Mouse (Mus musculus) lung, postnatal 0 days (tissue): ENCODE data around the gene Patj.

Experiments
- CTCF ChIP-seq: IDR thresholded peaks from 2 replicates; pipeline ENCODE4 v1.5.1; 2016; ENCODE audit warnings: antibody characterized with exemption, mild to moderate bottlenecking
- EP300 ChIP-seq: IDR thresholded peaks from 2 replicates; pipeline ENCODE4 v1.6.1; 2016; ENCODE audit warnings: antibody characterized with exemption, mild to moderate bottlenecking, control low read depth

- no peak for TF ChIP-seq CTCF
- TF ChIP-seq EP300 = no peak
These were observed 32.8 kb downstream of the Patj start for GRCm38 (mm10) chr4:98428371-98428770.
